Mouse (Mus musculus): ENCODE measurements around the gene Cmtm6. TPM values are rescaled to one million over a fixed set of nuclear protein-coding genes. Genes with fewer than 3 reads are reported as not detected.
A peak's percentile ranks its signal among the peaks of the same experiment; 100 is the strongest.
"Not testable (repeated sequence)": the region's sequence is repeated elsewhere in the genome, so short reads cannot be mapped to it uniquely, and the experiment has no call there.

The Cmtm6 gene
- polyA plus RNA-seq, 1 experiment from 2014 or later = 45.2 TPM

- no peak overlapping the region for H3K27ac ChIP-seq (replicated peaks in 1 of 2; ENCODE audit: control insufficient read depth in 1 of 2, insufficient read depth in 1 of 2, low read depth in 2 of 2, low read length in 2 of 2)
- ATAC-seq (ENCODE audit: insufficient number of reproducible peaks, insufficient read depth, low FRiP score, low read depth) = no peak
- H3K4me2 ChIP-seq (ENCODE audit: low read length) = peak overlapping the region; percentile 78; the same call in 1 of the 2 replicates
- H3K4me1 ChIP-seq (ENCODE audit: control insufficient read depth in 2 of 2, insufficient read depth in 2 of 2, low read length in 2 of 2) = peaks cover 7 to 24% of the 10 kb centered on the region in 2 experiments
- no peak overlapping the region; a peak in 1 of 4 replicates for H3K4me3 ChIP-seq (ENCODE audit: control insufficient read depth in 1 of 2, insufficient read depth in 1 of 2, low read depth in 1 of 2, low read length in 2 of 2)
- H3K9me3 ChIP-seq (ENCODE audit: control insufficient read depth, low read length) = no peaks in the 10 kb centered on the region
- peaks cover 37% of the 10 kb centered on the region for H3K36me3 ChIP-seq (ENCODE audit: control insufficient read depth, insufficient read depth, low read length)
- no peak overlapping the region for H3K9ac ChIP-seq (ENCODE audit: low read length)
- no peaks in the 10 kb centered on the region for H3K27me3 ChIP-seq (ENCODE audit: control insufficient read depth, insufficient read depth, low read length)
Measured at GRCm38 (mm10) chr9:114691112-114691511, 39.8 kb upstream of the Cmtm6 start.

GRCm38 (mm10) chr9:114695662-114696061, 35.3 kb upstream of the Cmtm6 start:
- H3K36me3 ChIP-seq (ENCODE audit: control insufficient read depth, insufficient read depth, low read length) = peaks cover 59% of the 10 kb centered on the region
- H3K4me2 ChIP-seq (ENCODE audit: low read length); H3K9me3 ChIP-seq (ENCODE audit: control insufficient read depth, low read length); H3K27ac ChIP-seq (replicated peaks in 1 of 2; ENCODE audit: control insufficient read depth in 1 of 2, insufficient read depth in 1 of 2, low read depth in 2 of 2, low read length in 2 of 2); H3K4me3 ChIP-seq (ENCODE audit: control insufficient read depth in 1 of 2, insufficient read depth in 1 of 2, low read depth in 1 of 2, low read length in 2 of 2); H3K27me3 ChIP-seq (ENCODE audit: control insufficient read depth, insufficient read depth, low read length); H3K9ac ChIP-seq (ENCODE audit: low read length); H3K4me1 ChIP-seq (ENCODE audit: control insufficient read depth in 2 of 2, insufficient read depth in 2 of 2, low read length in 2 of 2); ATAC-seq (ENCODE audit: insufficient number of reproducible peaks, insufficient read depth, low FRiP score, low read depth): not testable (repeated sequence)
- WGBS = 94% methylated on average over 8 of the region's 8 CpGs

- ATAC-seq (ENCODE audit: insufficient number of reproducible peaks, insufficient read depth, low FRiP score, low read depth) = no peak
- Histone ChIP-seq H3K27me3 (ENCODE audit: control insufficient read depth, insufficient read depth, low read length) (no peaks in the 10 kb centered on the region), H3K4me3 (ENCODE audit: control insufficient read depth in 1 of 2, insufficient read depth in 1 of 2, low read depth in 1 of 2, low read length in 2 of 2) (no peak overlapping the region), H3K9me3 (ENCODE audit: control insufficient read depth, low read length) (no peaks in the 10 kb centered on the region), H3K4me2 (ENCODE audit: low read length) (no peak overlapping the region), H3K4me1 (ENCODE audit: control insufficient read depth in 2 of 2, insufficient read depth in 2 of 2, low read length in 2 of 2) (peaks cover 0 to 6% of the 10 kb centered on the region in 2 experiments; a peak in 1 of 4 replicates), H3K9ac (ENCODE audit: low read length) (no peak overlapping the region), H3K27ac (replicated peaks in 1 of 2; ENCODE audit: control insufficient read depth in 1 of 2, insufficient read depth in 1 of 2, low read depth in 2 of 2, low read length in 2 of 2) (no peak overlapping the region), H3K36me3 (ENCODE audit: control insufficient read depth, insufficient read depth, low read length) (peaks cover 51% of the 10 kb centered on the region)
- 89% methylated on average over 4 of the region's 4 CpGs for WGBS
Measured at GRCm38 (mm10) chr9:114697072-114697471, 33.8 kb upstream of the Cmtm6 start.

GRCm38 (mm10) chr9:114697926-114698325, 33.0 kb upstream of the Cmtm6 start:
- H3K9ac ChIP-seq (ENCODE audit: low read length) = no peak overlapping the region
- H3K9me3 ChIP-seq (ENCODE audit: control insufficient read depth, low read length) = no peaks in the 10 kb centered on the region
- H3K27me3 ChIP-seq (ENCODE audit: control insufficient read depth, insufficient read depth, low read length) = no peaks in the 10 kb centered on the region
- WGBS = 92% methylated on average over 5 of the region's 5 CpGs
- ATAC-seq (ENCODE audit: insufficient number of reproducible peaks, insufficient read depth, low FRiP score, low read depth) = no peak
- H3K4me3 ChIP-seq (ENCODE audit: control insufficient read depth in 1 of 2, insufficient read depth in 1 of 2, low read depth in 1 of 2, low read length in 2 of 2) = no peak overlapping the region
- no peak overlapping the region for H3K4me2 ChIP-seq (ENCODE audit: low read length)
- H3K27ac ChIP-seq (replicated peaks in 1 of 2; ENCODE audit: control insufficient read depth in 1 of 2, insufficient read depth in 1 of 2, low read depth in 2 of 2, low read length in 2 of 2) = no peak overlapping the region
- H3K4me1 ChIP-seq (ENCODE audit: control insufficient read depth in 2 of 2, insufficient read depth in 2 of 2, low read length in 2 of 2) = peaks cover 0 to 6% of the 10 kb centered on the region in 2 experiments; a peak in 1 of 4 replicates
- peaks cover 42% of the 10 kb centered on the region for H3K36me3 ChIP-seq (ENCODE audit: control insufficient read depth, insufficient read depth, low read length)

GRCm38 (mm10) chr9:114699262-114699661, 31.7 kb upstream of the Cmtm6 start:
- Histone ChIP-seq H3K4me1 (ENCODE audit: control insufficient read depth in 2 of 2, insufficient read depth in 2 of 2, low read length in 2 of 2) (peaks cover 0 to 6% of the 10 kb centered on the region in 2 experiments; a peak in 1 of 4 replicates), H3K27ac (replicated peaks in 1 of 2; ENCODE audit: control insufficient read depth in 1 of 2, insufficient read depth in 1 of 2, low read depth in 2 of 2, low read length in 2 of 2) (no peak overlapping the region)
- 67% methylated on average over 6 of the region's 6 CpGs for WGBS

GRCm38 (mm10) chr9:114699882-114700665, 30.8 kb upstream of the Cmtm6 start:
- Histone ChIP-seq H3K4me2 (ENCODE audit: low read length) (no peak overlapping the region), H3K27me3 (ENCODE audit: control insufficient read depth, insufficient read depth, low read length) (no peaks in the 10 kb centered on the region), H3K9ac (ENCODE audit: low read length) (no peak overlapping the region), H3K36me3 (ENCODE audit: control insufficient read depth, insufficient read depth, low read length) (peaks cover 31% of the 10 kb centered on the region), H3K4me3 (ENCODE audit: control insufficient read depth in 1 of 2, insufficient read depth in 1 of 2, low read depth in 1 of 2, low read length in 2 of 2) (no peak overlapping the region), H3K9me3 (ENCODE audit: control insufficient read depth, low read length) (no peaks in the 10 kb centered on the region), H3K4me1 (ENCODE audit: control insufficient read depth in 2 of 2, insufficient read depth in 2 of 2, low read length in 2 of 2) (peaks cover 0 to 6% of the 10 kb centered on the region in 2 experiments; a peak in 1 of 4 replicates), H3K27ac (replicated peaks in 1 of 2; ENCODE audit: control insufficient read depth in 1 of 2, insufficient read depth in 1 of 2, low read depth in 2 of 2, low read length in 2 of 2) (no peak overlapping the region)
- ATAC-seq (ENCODE audit: insufficient number of reproducible peaks, insufficient read depth, low FRiP score, low read depth) = no peak
- 92% methylated on average over 15 of the region's 16 CpGs for WGBS

More at GRCm38 (mm10) chr9:114699262-114699661, 31.7 kb upstream of the Cmtm6 start:
- H3K4me2 ChIP-seq (ENCODE audit: low read length) = no peak overlapping the region
- no peak overlapping the region for H3K4me3 ChIP-seq (ENCODE audit: control insufficient read depth in 1 of 2, insufficient read depth in 1 of 2, low read depth in 1 of 2, low read length in 2 of 2)
- no peak overlapping the region for H3K9ac ChIP-seq (ENCODE audit: low read length)
- no peak for ATAC-seq (ENCODE audit: insufficient number of reproducible peaks, insufficient read depth, low FRiP score, low read depth)
- H3K27me3 ChIP-seq (ENCODE audit: control insufficient read depth, insufficient read depth, low read length) = no peaks in the 10 kb centered on the region
- H3K36me3 ChIP-seq (ENCODE audit: control insufficient read depth, insufficient read depth, low read length) = peaks cover 33% of the 10 kb centered on the region
- no peaks in the 10 kb centered on the region for H3K9me3 ChIP-seq (ENCODE audit: control insufficient read depth, low read length)

GRCm38 (mm10) chr9:114701031-114701430, 29.9 kb upstream of the Cmtm6 start:
- WGBS = 66% methylated on average over 2 of the region's 2 CpGs

More at GRCm38 (mm10) chr9:114701031-114701430, 29.9 kb upstream of the Cmtm6 start:
- H3K4me3 ChIP-seq (ENCODE audit: control insufficient read depth in 1 of 2, insufficient read depth in 1 of 2, low read depth in 1 of 2, low read length in 2 of 2) = no peak overlapping the region
- H3K4me2 ChIP-seq (ENCODE audit: low read length) = no peak overlapping the region
- no peak for ATAC-seq (ENCODE audit: insufficient number of reproducible peaks, insufficient read depth, low FRiP score, low read depth)
- H3K9ac ChIP-seq (ENCODE audit: low read length) = no peak overlapping the region
- no peak overlapping the region for H3K27ac ChIP-seq (replicated peaks in 1 of 2; ENCODE audit: control insufficient read depth in 1 of 2, insufficient read depth in 1 of 2, low read depth in 2 of 2, low read length in 2 of 2)
- no peaks in the 10 kb centered on the region for H3K9me3 ChIP-seq (ENCODE audit: control insufficient read depth, low read length)
- no peaks in the 10 kb centered on the region for H3K27me3 ChIP-seq (ENCODE audit: control insufficient read depth, insufficient read depth, low read length)
- H3K36me3 ChIP-seq (ENCODE audit: control insufficient read depth, insufficient read depth, low read length) = peaks cover 37% of the 10 kb centered on the region
- peaks cover 0 to 6% of the 10 kb centered on the region in 2 experiments; a peak in 1 of 4 replicates for H3K4me1 ChIP-seq (ENCODE audit: control insufficient read depth in 2 of 2, insufficient read depth in 2 of 2, low read length in 2 of 2)
